Mouse (Mus musculus): ENCODE results near the gene 2310009B15Rik.

2310009B15Rik gene

GRCm38 (mm10) chr1:138842315-138842714, 14.3 kb downstream of the 2310009B15Rik start:
- no peak for DNase-seq

DNA sequence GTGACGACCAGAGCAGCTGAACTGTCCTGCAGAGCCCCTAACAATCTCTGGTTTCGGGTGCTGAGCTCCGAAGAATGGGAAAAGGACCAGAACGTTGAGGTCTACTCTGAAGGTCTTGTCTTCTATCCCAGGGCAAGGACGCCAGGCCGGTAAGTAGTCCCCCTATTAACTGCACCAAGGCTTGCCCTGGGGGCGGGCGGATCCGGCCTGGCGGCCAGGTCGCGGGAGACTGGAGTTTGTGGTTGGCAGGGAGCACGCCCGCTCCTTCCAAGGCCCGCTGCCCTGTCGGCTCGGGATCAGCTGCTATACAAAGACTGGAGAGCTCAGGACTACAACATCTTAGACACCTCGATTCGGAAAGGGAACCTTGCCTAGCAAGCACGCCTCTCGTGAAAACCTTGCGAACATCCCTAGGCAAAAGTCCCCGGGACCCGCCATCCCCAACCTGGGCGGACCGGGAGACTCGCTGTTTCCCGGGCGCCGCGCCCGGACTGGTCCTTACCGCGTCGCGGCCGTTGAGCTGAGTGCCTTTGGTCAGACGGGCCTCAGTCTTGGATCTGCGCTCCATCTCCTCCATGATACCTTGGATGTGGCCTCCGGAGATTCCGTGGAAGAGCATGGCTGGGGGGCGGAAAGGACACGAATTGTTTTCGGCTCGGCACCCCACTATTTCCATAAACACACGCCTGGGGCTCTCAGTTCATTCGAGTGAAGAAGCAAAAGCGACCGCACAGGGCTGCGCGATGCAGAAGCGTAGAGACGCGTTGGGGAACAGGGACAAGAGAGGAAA, 15.2 kb downstream of the 2310009B15Rik start:
- peak; percentile 21 for DNase-seq

- no peak for DNase-seq
These were observed 16.0 kb downstream of the 2310009B15Rik start for GRCm38 (mm10) chr1:138840440-138841305.

GRCm38 (mm10) chr1:138839809-138840430, 16.7 kb downstream of the 2310009B15Rik start:
- DNase-seq: no peak

GRCm38 (mm10) chr1:138839291-138839690, 17.4 kb downstream of the 2310009B15Rik start:
- DNase-seq: no peak

DNA sequence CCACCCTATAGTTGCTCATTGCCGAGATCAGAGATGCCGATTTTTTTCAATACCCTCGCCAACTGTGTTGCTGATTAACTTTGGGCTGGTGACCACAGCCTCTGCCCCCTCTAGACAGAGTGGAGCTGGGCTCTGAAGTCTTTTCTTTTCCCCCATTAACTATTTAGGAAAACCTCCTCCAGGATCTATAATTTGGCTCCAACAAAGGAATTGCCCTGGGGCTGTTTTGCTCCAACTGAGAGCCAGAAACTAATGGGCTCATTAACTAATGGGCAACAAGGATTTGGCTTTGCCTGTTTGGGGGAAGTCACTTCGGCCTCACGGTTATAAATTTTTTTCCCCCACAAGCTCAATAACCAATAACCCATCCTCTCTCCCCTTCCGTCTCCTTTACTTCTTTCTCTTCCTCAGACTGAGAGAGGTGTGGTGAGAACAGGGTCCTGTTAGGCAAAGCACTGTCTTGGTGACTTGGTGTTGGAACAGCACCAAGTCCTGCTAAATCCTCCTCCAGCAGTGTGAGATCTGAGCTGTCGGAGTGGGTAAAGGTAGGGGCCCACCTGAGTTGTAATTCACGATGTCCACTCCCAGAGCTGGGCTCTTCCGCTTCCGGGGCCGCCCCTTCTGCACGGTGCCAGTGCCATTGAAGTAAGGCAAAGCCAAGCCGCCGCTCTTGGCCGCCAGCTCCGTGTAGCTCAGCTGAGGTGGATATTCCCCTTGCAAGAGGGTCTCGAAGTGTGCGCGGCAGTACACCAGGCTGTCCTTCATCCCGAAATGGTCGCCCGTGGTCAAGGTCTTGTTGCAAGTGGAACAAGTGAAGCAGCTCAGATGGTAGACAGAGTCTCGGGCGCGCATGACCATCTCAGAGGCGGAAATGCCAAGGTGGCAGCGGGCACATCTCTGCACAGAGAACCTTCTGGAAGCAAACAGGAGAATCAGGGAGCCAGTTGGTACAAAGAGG, 18.6 kb downstream of the 2310009B15Rik start:
- DNase-seq: no peak

DNA sequence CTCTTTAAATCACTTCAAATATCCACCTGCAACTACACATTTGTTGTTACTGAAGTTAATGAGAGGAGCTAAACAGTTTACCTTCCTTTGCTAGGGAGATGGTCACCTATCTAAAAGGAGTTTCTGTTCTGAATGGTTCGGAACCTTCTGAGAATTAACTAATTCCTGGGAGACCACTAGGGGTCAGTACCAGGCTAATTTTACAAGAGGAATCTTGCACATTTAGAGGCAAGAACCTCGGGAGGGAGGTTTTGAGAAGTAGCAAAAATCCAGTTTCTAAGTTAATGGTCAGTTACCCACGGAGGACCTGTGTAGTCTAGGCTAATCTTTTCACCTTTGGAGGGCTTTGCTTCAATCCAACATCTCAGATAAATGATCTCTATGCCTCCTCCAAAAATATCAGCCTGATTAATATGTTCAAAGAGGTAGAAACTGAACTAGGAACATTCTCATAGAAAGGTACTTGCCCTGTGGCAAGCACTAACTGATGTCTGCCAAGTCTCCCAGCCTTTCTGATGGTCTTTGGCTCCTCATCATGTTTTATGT, 21.2 kb downstream of the 2310009B15Rik start:
- peak; percentile 26 for DNase-seq

DNA sequence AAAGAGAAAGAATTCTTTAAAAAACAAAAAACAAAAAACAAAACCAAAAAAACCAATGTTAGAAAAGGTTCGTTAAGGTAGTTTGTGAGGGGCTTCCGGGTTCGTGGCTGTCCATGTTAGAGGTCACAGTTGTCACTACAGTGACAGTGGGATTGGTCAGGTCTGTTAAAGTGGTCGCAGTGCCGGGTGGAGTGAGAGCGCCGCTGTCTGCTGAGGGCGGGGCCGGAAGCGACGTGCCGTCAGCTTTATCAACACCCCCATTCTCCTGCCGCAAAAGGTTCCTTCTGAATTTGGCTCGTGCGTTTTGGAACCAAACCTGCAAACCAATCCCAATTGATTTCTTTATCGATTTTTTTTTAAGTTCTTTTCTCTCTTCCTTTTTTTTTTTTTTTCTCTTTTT, 25.3 kb downstream of the 2310009B15Rik start:
- no peak for DNase-seq

GRCm38 (mm10) chr1:138826841-138827240, 29.8 kb downstream of the 2310009B15Rik start:
- DNase-seq: no peak

GRCm38 (mm10) chr1:138822985-138823322, 33.7 kb downstream of the 2310009B15Rik start:
- no peak for DNase-seq

DNA sequence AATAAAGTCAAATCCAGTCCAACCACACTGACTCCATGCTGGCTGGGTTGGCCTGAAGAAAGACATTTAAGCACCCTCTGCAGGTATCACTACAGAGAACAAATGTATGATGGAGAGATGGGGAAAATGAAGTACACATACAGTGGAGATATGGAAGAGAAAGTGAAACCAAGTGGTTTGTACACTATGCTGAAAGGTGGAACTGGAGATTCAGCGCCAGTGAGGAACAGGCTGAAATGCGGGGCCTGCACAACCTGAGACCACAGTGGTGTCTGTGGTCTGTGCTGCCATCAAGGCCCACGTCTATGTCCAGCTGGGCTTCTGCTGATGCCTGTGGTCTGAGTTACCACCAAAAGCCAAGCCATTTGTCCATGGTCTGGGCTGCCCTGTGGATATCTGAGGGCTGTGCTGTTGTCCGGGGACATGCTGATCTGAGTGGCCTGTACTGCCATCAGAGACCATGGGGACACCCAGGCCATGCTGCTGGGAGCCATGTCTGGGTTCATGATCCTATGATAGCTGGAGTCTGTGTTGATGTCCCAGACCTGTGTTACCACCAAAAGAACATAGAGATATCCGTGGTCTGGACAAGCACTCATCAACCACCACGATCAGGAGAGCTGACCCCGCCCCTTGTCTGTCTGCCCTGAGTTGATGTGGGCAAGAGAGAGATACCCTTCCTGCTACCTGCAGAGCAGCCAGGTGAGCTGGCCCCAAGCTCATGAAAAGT, 34.2 kb downstream of the 2310009B15Rik start:
- no peak for DNase-seq

Data from cerebellum, adult 9-11 months (tissue).